Mouse (Mus musculus) liver, embryonic 18 days (tissue): ENCODE results near the gene Psg16. TPM values are rescaled to one million over a fixed set of nuclear protein-coding genes. Genes with fewer than 3 reads are reported as not detected.

Experiments used
- polyA plus RNA-seq: library from polyadenylated mRNA; depleted of rRNA; stranded (reverse); fragments of >200 nt; gene quantifications from 2 replicates; pipeline ENCODE4 v1.2.3, GENCODE M21; 2012; rRNA removed

Psg16 gene
- 0.70 and 0.99 TPM in 2 replicates for polyA plus RNA-seq

DNA sequence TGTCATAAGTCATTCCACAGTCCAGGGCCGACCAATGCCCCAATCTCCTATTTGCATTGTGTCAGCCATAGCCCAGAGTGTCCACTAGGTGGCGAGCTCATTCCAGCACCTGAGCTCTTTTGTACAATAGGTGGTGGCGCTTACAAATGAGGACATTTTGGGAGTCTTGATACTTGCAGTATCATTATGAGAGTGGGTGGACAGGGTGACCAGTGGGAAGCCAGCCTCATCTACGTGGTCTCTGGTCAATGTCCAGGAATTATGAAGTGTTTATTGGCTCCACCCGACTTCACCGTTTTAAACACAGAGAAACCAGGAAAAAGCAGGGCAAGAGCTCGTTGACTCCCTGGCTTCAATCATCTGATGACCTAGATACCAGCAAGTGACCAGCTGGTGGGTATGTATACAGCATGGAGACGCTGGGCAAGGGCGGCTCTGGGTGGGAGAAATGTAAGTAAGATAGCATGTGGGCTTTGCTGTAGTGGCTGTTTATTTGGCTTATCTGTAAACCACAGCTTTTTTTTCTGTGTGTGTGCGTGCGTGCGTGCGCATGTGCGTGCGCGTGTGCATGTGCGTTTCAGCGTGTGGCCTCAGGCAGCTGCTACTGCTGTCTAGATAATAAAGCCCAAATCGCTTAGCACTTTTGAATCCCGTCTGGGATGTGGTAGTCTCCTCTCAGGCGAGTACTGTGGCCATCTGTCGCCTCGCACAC, at the start of gene Psg16:
TSS of gene Psg16 (plus strand) at position 137 of the 712 bp plus-strand sequence.

GRCm38 (mm10) chr7:17027588-17028343, 46.1 kb upstream of the Psg16 start, which contains the start of gene Ppp5c:
Gene Ppp5c (minus strand): TSS chr7:17027924.

GRCm38 (mm10) chr7:17062389-17062788, 11.5 kb upstream of the Psg16 start, which contains the start of gene Hif3a:
Gene Hif3a (minus strand): TSS chr7:17062427.

GRCm38 (mm10) chr7:17149931-17150330, 76.1 kb downstream of the Psg16 start, which contains the start of gene Ceacam3:
Gene Ceacam3 (plus strand): TSS chr7:17150282.

Other genes with a start within 250 kb of the Psg16 start
- 4.9 and 5.2 TPM in 2 replicates for gene Prkd2, start 231.1 kb upstream of the Psg16 start, polyA plus RNA-seq
- gene Dact3, start 198.7 kb upstream of the Psg16 start, polyA plus RNA-seq = 0.61 and 0.81 TPM in 2 replicates
- 0.50 and 0.61 TPM in 2 replicates for gene Gng8, start 182.3 kb upstream of the Psg16 start, polyA plus RNA-seq
- 1.1 and 1.4 TPM in 2 replicates for gene Ptgir, start 167.6 kb upstream of the Psg16 start, polyA plus RNA-seq
- gene Calm3, start 149.9 kb upstream of the Psg16 start, polyA plus RNA-seq = 68.8 and 69.7 TPM in 2 replicates
- 0.03 and 0.04 TPM in 2 replicates for gene Pnmal2, start 129.4 kb upstream of the Psg16 start, polyA plus RNA-seq
- gene Pnmal1, start 114.4 kb upstream of the Psg16 start, polyA plus RNA-seq = 0.01 TPM in 2 replicates
- gene Gm42372, start 91.0 kb upstream of the Psg16 start, polyA plus RNA-seq = 0.01 TPM in 1 of 2 replicates, not detected in the other
- gene Ccdc8, start 81.3 kb upstream of the Psg16 start, polyA plus RNA-seq = 3.1 and 3.7 TPM in 2 replicates
- 44.4 and 50.5 TPM in 2 replicates for gene Ppp5c, start 46.1 kb upstream of the Psg16 start, polyA plus RNA-seq
- 13.2 and 22.6 TPM in 2 replicates for gene Hif3a, start 11.6 kb upstream of the Psg16 start, polyA plus RNA-seq
- 0.01 and 0.03 TPM in 2 replicates for gene Ceacam3, start 76.2 kb downstream of the Psg16 start, polyA plus RNA-seq
- gene Psg29, start 129.4 kb downstream of the Psg16 start, polyA plus RNA-seq = not detected in 2 replicates